Mouse (Mus musculus): Measurements from ENCODE around the gene Col4a6.
A peak's percentile ranks its signal among the peaks of the same experiment; 100 is the strongest.

The Col4a6 gene

DNA sequence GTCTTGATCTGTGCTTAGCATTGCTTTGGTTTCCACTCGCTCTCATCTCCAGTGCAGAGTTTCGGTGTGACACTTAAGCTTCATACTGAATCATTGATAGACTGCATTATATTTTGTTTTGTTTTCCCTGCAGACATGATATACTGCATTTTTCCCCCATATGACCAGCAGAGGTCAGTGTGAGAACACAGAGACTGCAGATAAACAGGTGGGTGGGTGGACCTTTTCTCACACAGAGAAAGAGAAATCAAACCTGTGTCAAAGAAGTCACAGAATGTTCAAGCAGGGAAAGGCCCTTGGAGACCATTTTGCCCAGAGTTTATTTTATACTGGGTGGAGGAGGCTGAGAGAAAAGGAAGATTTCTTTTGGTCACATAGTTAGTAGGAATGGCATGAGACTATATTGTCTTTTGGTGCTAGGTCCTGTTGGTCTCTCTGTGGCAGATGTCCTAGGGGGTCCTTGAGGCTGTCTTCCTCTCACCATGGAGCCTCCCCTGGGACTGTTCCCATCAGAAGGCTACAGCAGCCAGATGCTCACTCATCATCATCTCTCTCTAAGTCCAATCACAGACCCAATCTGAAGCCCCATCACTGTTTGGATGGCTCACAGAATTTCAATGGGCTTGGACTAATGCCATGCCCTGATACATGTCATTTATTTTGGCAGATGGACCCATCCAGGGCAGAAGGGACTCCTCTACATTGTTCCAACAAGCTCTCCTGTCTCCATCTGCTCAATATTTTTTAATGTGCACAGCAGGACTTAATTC lies 237.1 kb downstream of the Col4a6 start:
- DNase-seq: no peak

DNA sequence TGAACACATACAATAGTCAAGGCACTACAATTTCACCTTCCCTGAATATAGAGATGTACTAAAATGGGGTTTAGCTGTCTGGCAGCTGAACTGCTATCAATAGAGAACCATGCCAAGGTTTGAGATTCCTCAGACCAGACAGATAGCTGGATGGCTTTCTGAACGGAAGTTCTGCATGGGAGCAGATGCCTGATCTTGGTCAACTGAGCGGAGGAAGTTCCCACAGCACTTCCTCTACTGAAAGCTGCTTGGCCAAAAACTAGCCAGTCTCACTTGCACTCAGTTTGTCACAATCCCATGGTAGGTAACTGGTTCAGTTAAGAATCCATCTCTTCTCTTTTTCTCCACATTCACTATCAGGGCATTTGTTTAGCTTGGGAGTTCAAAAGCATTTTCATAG lies 245.7 kb downstream of the Col4a6 start:
- no peak for DNase-seq

DNA sequence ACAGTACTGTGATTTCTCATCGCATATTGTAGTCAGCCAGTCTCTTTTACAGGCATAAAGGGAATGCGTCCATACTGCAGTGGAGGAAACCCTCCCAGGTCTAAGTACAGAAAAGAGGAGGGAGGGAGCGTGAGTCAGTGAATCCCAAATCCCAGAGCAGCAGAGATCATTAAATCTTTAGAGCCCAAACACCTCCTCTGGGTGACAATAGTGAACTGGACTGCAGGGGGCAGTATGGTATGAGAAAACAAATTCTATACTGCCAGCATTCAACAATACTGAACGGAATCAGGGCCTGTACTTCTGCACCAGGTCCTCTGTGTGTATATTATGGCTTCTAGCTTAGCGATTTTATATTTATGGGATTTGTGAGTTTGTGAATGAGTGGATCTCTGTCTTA lies 261.1 kb downstream of the Col4a6 start:
- DNase-seq: peak; percentile 4

DNA sequence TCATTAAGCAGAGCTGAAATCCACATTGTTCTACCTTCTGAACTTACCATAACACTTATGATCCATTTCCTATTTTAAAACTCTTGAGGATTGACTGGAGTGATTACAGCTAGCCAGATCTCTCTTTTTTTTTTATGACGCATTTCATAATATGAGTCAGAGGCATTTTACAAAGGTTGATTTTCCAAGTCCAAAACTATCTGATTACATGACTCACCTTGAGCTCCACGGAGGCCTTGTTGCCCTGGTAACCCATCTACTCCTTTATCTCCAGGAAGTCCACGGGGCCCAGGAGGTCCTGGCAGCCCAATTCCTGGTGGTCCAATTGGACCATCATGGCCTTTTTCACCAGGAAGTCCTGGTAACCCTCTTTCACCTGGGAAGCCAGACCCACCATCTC lies 274.9 kb downstream of the Col4a6 start:
- DNase-seq: no peak

DNA sequence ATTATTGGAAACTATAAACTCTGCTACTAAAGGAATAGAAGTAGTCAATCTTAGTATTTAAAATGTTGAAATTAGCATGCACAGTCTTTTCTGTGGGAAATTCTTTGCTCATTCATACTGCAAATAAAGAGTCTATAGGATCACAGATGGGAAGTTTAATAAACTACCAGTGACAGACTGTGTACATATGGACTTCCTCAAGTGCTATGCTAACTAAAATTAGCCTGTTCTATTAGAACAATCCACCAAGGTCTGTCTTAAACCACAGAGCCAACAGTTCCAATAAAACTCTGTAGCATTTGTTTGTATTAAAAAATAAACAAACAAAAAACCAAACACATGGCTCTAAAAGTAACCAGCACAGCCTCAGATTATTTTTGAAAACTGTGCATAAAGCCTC lies 278.8 kb downstream of the Col4a6 start:
- no peak for DNase-seq

DNA sequence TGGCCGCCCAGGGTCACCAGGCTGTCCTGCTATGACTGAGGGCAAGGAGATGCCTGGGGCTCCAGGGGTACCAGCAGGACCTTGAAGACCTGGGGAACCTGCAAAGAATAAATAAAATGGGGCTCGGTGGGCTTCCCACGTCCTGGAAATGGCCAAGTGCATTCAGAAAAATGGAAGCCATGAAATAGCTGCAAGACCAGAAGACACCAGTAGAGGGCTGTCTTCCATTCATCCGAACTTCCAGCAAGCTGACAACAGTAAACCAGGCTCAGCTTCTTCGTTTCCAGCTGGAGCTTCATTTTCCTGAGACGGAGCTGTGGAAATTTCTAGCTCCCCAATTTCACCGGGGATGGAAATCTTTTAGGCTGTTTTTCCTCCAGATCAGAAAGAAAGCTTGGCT lies 298.5 kb downstream of the Col4a6 start:
- DNase-seq: no peak

DNA sequence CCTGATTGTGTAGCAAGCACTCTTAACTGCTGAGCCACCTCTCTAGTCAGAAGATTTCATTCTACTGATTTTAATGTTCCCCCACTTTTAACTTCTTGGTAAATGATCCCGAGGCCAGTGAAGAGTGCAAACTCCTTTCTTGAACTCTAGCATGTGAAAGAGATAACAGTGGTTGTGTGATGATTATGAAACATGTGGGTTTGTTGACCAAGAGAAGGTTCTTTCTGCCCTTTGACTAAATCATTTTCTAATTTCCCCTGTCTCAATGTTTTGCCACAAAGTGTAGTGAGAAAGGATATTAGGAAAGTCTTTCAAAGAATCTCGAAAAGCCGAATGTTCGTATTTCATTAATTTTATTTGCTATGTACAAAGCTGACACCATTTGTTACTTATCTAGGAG lies 308.8 kb downstream of the Col4a6 start:
- DNase-seq: no peak

DNA sequence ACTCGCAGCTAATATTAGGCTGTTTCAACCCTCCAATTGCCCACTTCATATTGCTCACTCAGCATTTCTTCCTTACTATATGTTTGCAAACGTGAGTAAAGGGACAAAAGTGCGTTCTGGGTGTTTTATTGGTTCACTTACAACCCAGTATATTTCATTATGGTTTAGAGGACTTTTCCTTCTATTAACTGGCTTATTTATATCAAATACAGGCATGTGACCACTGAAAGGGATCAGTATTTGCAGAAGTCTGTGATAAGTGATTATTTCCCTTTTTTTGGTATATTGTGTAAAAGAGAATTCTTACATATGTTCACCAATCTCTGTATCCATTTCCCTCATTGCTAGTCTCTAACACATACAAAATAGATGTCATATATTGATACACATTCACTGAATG lies 313.5 kb downstream of the Col4a6 start:
- no peak for DNase-seq

DNA sequence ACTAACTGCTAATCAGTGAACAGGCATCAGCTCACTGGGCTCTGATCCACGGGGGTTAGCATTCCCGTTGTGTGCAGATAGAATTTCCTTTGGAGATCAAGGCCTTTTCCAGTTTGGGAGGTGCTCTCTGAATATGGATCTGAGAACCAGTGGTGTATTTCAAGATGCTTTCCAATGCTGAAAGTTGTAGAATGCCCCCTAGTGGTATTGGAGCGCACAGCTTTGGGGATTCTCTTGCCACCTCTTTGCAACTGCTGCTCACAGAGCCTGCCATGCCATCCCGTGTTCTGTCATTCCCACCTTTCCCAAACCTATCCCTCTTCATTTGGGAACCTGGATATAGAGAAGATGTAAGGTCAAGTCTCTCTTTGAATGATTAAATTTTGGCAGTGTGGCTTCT lies 315.7 kb downstream of the Col4a6 start:
- DNase-seq: no peak

DNA sequence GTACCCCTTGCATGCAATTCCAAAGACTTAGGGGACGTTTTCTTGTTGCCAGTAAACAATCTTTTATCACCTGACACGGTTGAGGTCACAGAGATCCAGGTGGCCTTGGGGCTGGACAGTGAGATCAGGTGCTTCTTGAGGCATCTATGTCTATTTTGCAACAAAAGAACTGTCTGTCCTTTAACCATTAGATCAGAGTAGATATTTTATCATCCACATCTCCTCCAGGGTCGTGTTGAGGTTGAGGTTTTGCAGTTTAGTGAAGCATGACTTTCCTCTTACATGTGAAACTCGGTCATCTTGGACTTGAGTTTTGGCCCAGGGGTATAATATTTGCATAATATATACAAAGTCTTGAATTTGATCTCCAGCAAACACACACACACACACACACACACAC lies 316.2 kb downstream of the Col4a6 start:
- no peak for DNase-seq

DNA sequence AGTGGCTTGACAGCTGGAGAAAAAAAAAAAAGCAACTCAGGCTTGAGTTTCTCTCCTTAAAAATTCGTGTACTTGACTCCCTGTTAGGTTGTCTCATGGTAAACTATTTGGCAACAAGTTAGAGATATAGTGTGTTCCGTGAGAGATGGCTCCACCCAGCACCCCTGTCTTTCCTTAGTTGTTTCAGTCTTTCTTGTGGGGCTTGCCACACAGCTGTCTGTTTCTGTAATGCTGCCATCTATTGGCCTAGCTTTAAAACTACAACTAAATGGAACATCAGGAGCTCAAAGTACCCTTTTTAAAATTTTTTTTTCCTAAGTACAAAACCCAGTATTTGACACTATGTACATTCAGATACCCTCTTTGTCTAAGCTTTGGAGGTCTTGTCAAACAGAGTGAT lies 317.2 kb downstream of the Col4a6 start:
- DNase-seq: no peak

DNA sequence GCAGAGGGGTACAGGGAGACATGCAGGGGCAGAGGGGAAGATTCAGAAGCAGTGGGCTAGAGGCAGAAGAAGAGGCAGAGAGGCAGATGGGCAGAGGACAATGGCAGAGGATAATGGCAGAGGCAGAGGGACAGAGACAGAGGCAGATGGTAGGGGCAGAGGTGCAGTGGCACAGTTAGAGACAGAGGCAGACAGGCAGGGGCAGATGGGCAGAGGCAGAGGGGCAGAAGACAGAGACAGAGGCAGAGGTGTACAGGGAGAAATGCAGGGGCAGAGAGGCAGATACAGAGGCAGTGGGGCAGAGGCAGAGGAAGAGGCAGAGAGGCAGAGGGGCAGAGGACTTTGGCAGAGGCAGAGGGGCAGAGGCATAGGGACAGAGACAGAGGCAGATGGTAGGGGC lies 322.7 kb downstream of the Col4a6 start:
- no peak for DNase-seq

DNA sequence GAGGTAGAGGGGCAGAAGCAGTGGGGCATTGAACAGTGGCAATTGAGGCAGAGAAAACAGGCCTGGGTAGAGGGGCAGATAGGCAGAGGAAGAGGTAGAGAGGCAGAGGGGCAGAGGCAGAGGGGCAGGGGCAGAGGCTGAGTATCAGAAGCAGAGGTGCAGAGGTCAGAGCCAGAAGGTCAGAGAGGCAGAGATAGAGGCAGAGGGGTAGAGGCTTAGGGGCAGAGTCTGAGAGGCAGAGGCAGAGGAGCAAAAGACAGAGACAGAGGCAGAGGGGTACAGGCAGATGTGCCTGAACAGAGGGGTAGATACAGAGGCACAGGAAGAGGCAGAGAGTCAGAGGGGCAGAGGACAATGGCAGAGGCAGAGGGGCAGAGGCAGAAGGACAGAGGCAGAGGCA lies 323.6 kb downstream of the Col4a6 start:
- no peak for DNase-seq

DNA sequence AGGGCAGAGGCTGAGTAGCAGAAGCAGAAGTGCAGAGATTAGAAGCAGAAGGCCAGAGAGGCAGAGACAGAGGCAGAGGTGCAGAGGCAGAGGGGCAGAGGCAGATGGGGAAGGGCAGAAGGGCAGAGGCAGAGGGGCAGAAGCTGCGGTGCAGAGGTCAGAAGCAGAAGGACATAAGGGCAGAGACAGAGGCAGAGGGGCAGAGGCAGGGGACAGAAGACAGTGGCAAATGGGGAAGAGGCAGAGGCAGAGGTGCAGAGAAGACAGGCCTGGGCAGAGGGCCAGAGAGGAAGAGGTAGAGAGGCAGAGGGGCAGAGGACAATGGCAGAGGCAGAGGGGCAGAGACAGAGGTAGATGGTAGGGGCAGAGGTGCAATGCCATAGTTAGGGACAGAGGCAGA lies 324.2 kb downstream of the Col4a6 start:
- no peak for DNase-seq

Measured in liver (tissue).